18 mouse cellular contexts compared by ENCODE assay signal in genomic region chr1:168313772-168314171, GRCm38 (mm10).
A peak's percentile ranks its signal among the peaks of the same experiment; 100 is the strongest.
DNase-seq lines count a peak whose midpoint lies in the region; ATAC-seq lines count a peak whose summit lies in the region.
"Had no signal": no experiment of that assay in that cellular context is flagged by ENCODE, and none has a peak within 500 bp of the region (broad histone marks: within the 10 kb centered on the region; RNA-seq: fewer than 3 reads in every experiment).

No protein-coding gene starts in this region.

- no peaks in the 10 kb centered on the region for H3K27me3 ChIP-seq in heart, embryonic 10.5 days (ENCODE audit: insufficient read depth, poor library complexity, severe bottlenecking)
- no peaks in the 10 kb centered on the region for H3K27me3 ChIP-seq in kidney, embryonic 16.5 days (ENCODE audit: insufficient read depth, low read length)
- H3K27me3 ChIP-seq: embryonic facial prominence, embryonic 12.5 days; forebrain, embryonic 15.5 days; heart, embryonic 13.5 days; Patski had no signal

- no peak overlapping the region for H3K4me3 ChIP-seq in heart, embryonic 10.5 days
- H3K4me3 ChIP-seq in kidney, embryonic 16.5 days (ENCODE audit: low read length): no peak overlapping the region
- H3K4me3 ChIP-seq: embryonic facial prominence, embryonic 12.5 days; forebrain, embryonic 15.5 days; heart, embryonic 13.5 days had no signal

- ATAC-seq in hematopoietic stem cell, adult 5-6 weeks (replicated peaks in 1 of 2; ENCODE audit: insufficient read depth in 1 of 2, low FRiP score in 2 of 2, low TSS enrichment in 1 of 2, low read depth in 1 of 2, poor library complexity in 2 of 2, severe bottlenecking in 2 of 2): peak; percentile 68 to 77; a peak in 3 of 4 replicates
- ATAC-seq in megakaryocyte progenitor cell, adult 5-6 weeks (replicated peaks; ENCODE audit: poor library complexity): peak; percentile 60
- no peak for ATAC-seq in kidney, embryonic 16.5 days (ENCODE audit: low FRiP score, low TSS enrichment)
- ATAC-seq: activated CD4-positive, CD25-positive, alpha-beta regulatory T cell, adult 4 months; forebrain, embryonic 15.5 days; Patski had no signal

- peaks cover 48% of the 10 kb centered on the region for H3K4me1 ChIP-seq in heart, embryonic 10.5 days
- peaks cover 18% of the 10 kb centered on the region; the same call in 1 of the 2 replicates for H3K4me1 ChIP-seq in kidney, embryonic 16.5 days (ENCODE audit: insufficient read depth, low read length)

- H3K9ac ChIP-seq in kidney, embryonic 16.5 days (replicated peaks; ENCODE audit: low read length): no peak overlapping the region
- H3K9ac ChIP-seq: embryonic facial prominence, embryonic 12.5 days; forebrain, embryonic 15.5 days; heart, embryonic 13.5 days; hindbrain, embryonic 14.5 days had no signal

- no peak for DNase-seq in heart, embryonic 10.5 days (ENCODE audit: low spot score)
- no peak for DNase-seq in heart, adult 11 months
- peak; percentile 5 for DNase-seq in A20 (ENCODE audit: low read depth, low spot score)
- no peak for DNase-seq in left cerebral cortex, adult 11 months (ENCODE audit: low spot score)
- DNase-seq: adrenal gland, postnatal 25 days; cerebellum, adult 8-10 months; cerebellum, postnatal 14 days; gastrocnemius, postnatal 36 days; heart, postnatal 36 days had no signal

- no peaks in the 10 kb centered on the region for H3K9me3 ChIP-seq in heart, embryonic 10.5 days
- no peaks in the 10 kb centered on the region for H3K9me3 ChIP-seq in kidney, embryonic 16.5 days (ENCODE audit: low read length)
- H3K9me3 ChIP-seq: embryonic facial prominence, embryonic 12.5 days; forebrain, embryonic 15.5 days; heart, embryonic 13.5 days had no signal

- H3K36me3 ChIP-seq in heart, embryonic 10.5 days: 0 out of 2 replicates have a peak, but pooled peaks cover 4% of the 10 kb centered on the region
- H3K36me3 ChIP-seq in kidney, embryonic 16.5 days (ENCODE audit: insufficient read depth, low read length): peaks cover 9% of the 10 kb centered on the region; the same call in 1 of the 2 replicates
- H3K36me3 ChIP-seq: embryonic facial prominence, embryonic 12.5 days; forebrain, embryonic 15.5 days had no signal

- H3K4me2 ChIP-seq in kidney, embryonic 16.5 days (replicated peaks; ENCODE audit: low read depth, low read length): no peak overlapping the region
- H3K4me2 ChIP-seq: embryonic facial prominence, embryonic 12.5 days; forebrain, embryonic 15.5 days; heart, embryonic 13.5 days; hindbrain, embryonic 14.5 days had no signal

- H3K27ac ChIP-seq in heart, embryonic 10.5 days: peak overlapping the region; percentile 52; the same call in 1 of the 2 replicates
- no peak overlapping the region for H3K27ac ChIP-seq in kidney, embryonic 16.5 days (ENCODE audit: low read length)
- H3K27ac ChIP-seq: embryonic facial prominence, embryonic 12.5 days; forebrain, embryonic 15.5 days; heart, embryonic 13.5 days; hindbrain, embryonic 14.5 days had no signal
